Mouse (Mus musculus) hindbrain, embryonic 10.5 days (tissue): ENCODE measurements around the gene Fuk. TPM values are rescaled to one million over a fixed set of nuclear protein-coding genes. Genes with fewer than 3 reads are reported as not detected.

Experiments used
- DNase-seq: peaks from one replicate; pipeline ENCODE4 v3.0.0-alpha.2; 2017; ENCODE audit warnings: low spot score
- H3K27ac ChIP-seq: fragments of 300-500 bp; sonication (generic); 2 replicates; pipeline ENCODE4 v1.5.1; 2016; ENCODE audit warnings: mild to moderate bottlenecking, moderate library complexity
- H3K27me3 ChIP-seq: fragments of 300-500 bp; sonication (generic); 2 replicates; pipeline ENCODE4 v1.6.1; 2016; ENCODE audit warnings: mild to moderate bottlenecking; ENCODE audit not compliant: poor library complexity, insufficient read depth, severe bottlenecking
- H3K36me3 ChIP-seq: fragments of 300-500 bp; sonication (generic); 2 replicates; pipeline ENCODE4 v1.6.1; 2016; ENCODE audit warnings: mild to moderate bottlenecking, moderate library complexity
- H3K4me1 ChIP-seq: fragments of 300-500 bp; sonication (generic); replicated peaks from 2 replicates; pipeline ENCODE4 v1.6.1; 2016; ENCODE audit warnings: mild to moderate bottlenecking
- H3K4me3 ChIP-seq: fragments of 300-500 bp; sonication (generic); 2 replicates; pipeline ENCODE4 v1.5.1; 2016; ENCODE audit warnings: mild to moderate bottlenecking, moderate library complexity
- H3K9me3 ChIP-seq: fragments of 300-500 bp; sonication (generic); 2 replicates; pipeline ENCODE4 v1.6.1; 2016; ENCODE audit warnings: mild to moderate bottlenecking, moderate library complexity
- WGBS: fragments of 180-500 bp; shearing (Covaris S2); methylation state at CpG from one replicate; pipeline ENCODE4 v1.1.7; 2016; 5-methylcytosine and 5-hydroxymethylcytosine counted together
- polyA plus RNA-seq: library from polyadenylated mRNA; unstranded; fragments of >200 nt; fragmentation: Nextera tagmentation; extraction: Ambion mirVana; gene quantifications from 2 replicates; pipeline ENCODE4 v1.2.1, GENCODE M21; 2016

Fuk gene
- polyA plus RNA-seq, 1 experiment from 2014 or later, result 11.3 TPM

GRCm38 (mm10) chr8:110851186-110851585, 51.1 kb downstream of the Fuk start:
- Histone ChIP-seq H3K27me3 (no peaks in the 10 kb centered on the region), H3K9me3 (no peaks in the 10 kb centered on the region), H3K4me1 (peaks cover 11% of the 10 kb centered on the region), H3K27ac (no peak overlapping the region), H3K36me3 (peaks cover 67% of the 10 kb centered on the region), H3K4me3 (no peak overlapping the region)
- no peak for DNase-seq
- WGBS, result 95% methylated on average over 10 of the region's 10 CpGs

- Histone ChIP-seq H3K27ac (no peak overlapping the region), H3K4me1 (peaks cover 20% of the 10 kb centered on the region), H3K4me3 (peak overlapping the region; percentile 89), H3K27me3 (no peaks in the 10 kb centered on the region), H3K9me3 (no peaks in the 10 kb centered on the region), H3K36me3 (peaks cover 53% of the 10 kb centered on the region)
- 69% methylated on average over 14 of the region's 14 CpGs for WGBS
- DNase-seq, result no peak
Measured at GRCm38 (mm10) chr8:110847645-110848495, 54.4 kb downstream of the Fuk start.

- H3K27ac ChIP-seq, result peak overlapping the region; percentile 97
- DNase-seq, result no peak
Measured at GRCm38 (mm10) chr8:110847171-110847549, 55.1 kb downstream of the Fuk start.

GRCm38 (mm10) chr8:110846405-110847170, 55.7 kb downstream of the Fuk start, which contains the start of the genes Cog4 and Sf3b3:
Gene Cog4, plus strand, starts transcription at chr8:110846600.
Gene Sf3b3, minus strand, starts transcription at chr8:110846787.
- Histone ChIP-seq H3K4me3 (peak within 1 kb of the TSS; percentile 89), H3K36me3 (peaks cover 53% of the 10 kb centered on the region), H3K4me1 (peaks cover 20% of the 10 kb centered on the region), H3K27ac (peak within 1 kb of the TSS; percentile 97), H3K27me3 (no peaks in the 10 kb centered on the region), H3K9me3 (no peaks in the 10 kb centered on the region)
- WGBS, result under 1% methylated on average over 53 of the region's 53 CpGs
- DNase-seq, result peak; percentile 86

More at GRCm38 (mm10) chr8:110847171-110847549, 55.1 kb downstream of the Fuk start:
- Histone ChIP-seq H3K36me3 (peaks cover 53% of the 10 kb centered on the region), H3K9me3 (no peaks in the 10 kb centered on the region), H3K27me3 (no peaks in the 10 kb centered on the region), H3K4me3 (peak overlapping the region; percentile 89), H3K4me1 (peaks cover 20% of the 10 kb centered on the region)
- WGBS, result 1% methylated on average over 13 of the region's 13 CpGs

GRCm38 (mm10) chr8:110845821-110846404, 56.4 kb downstream of the Fuk start:
- H3K4me3 ChIP-seq, result peak overlapping the region; percentile 89
- DNase-seq, result peak; percentile 12
- H3K27ac ChIP-seq, result peak overlapping the region; percentile 97
- H3K9me3 ChIP-seq, result no peaks in the 10 kb centered on the region
- peaks cover 20% of the 10 kb centered on the region for H3K4me1 ChIP-seq
- no peaks in the 10 kb centered on the region for H3K27me3 ChIP-seq
- 14% methylated on average over 17 of the region's 17 CpGs for WGBS
- peaks cover 53% of the 10 kb centered on the region for H3K36me3 ChIP-seq

GRCm38 (mm10) chr8:110844941-110845340, 57.3 kb downstream of the Fuk start:
- 88% methylated on average over 3 of the region's 3 CpGs for WGBS
- Histone ChIP-seq H3K4me3 (peak overlapping the region; percentile 89), H3K36me3 (peaks cover 53% of the 10 kb centered on the region)

GRCm38 (mm10) chr8:110843207-110843606, 59.1 kb downstream of the Fuk start:
- peaks cover 66% of the 10 kb centered on the region for H3K36me3 ChIP-seq
- WGBS, result 89% methylated on average over 5 of the region's 5 CpGs

More at GRCm38 (mm10) chr8:110844941-110845340, 57.3 kb downstream of the Fuk start:
- H3K4me1 ChIP-seq, result peaks cover 20% of the 10 kb centered on the region
- H3K27me3 ChIP-seq, result no peaks in the 10 kb centered on the region
- H3K27ac ChIP-seq, result no peak overlapping the region
- no peak for DNase-seq
- no peaks in the 10 kb centered on the region for H3K9me3 ChIP-seq

GRCm38 (mm10) chr8:110842012-110842574, 60.2 kb downstream of the Fuk start:
- Histone ChIP-seq H3K4me3 (no peak overlapping the region), H3K4me1 (peaks cover 9% of the 10 kb centered on the region), H3K27ac (no peak overlapping the region), H3K27me3 (no peaks in the 10 kb centered on the region), H3K9me3 (no peaks in the 10 kb centered on the region), H3K36me3 (peaks cover 77% of the 10 kb centered on the region)
- 94% methylated on average over 3 of the region's 3 CpGs for WGBS
- DNase-seq, result no peak

More at GRCm38 (mm10) chr8:110843207-110843606, 59.1 kb downstream of the Fuk start:
- H3K27me3 ChIP-seq, result no peaks in the 10 kb centered on the region
- DNase-seq, result no peak
- H3K27ac ChIP-seq, result no peak overlapping the region
- H3K4me3 ChIP-seq, result no peak overlapping the region
- peaks cover 19% of the 10 kb centered on the region for H3K4me1 ChIP-seq
- H3K9me3 ChIP-seq, result no peaks in the 10 kb centered on the region

Other genes with a start within 250 kb of the Fuk start
- 6.4 and 6.9 TPM in 2 replicates for gene Mtss1l, start 181.0 kb downstream of the Fuk start, polyA plus RNA-seq
- gene Il34, start 96.6 kb downstream of the Fuk start, polyA plus RNA-seq, result 0.37 TPM in 1 of 2 replicates, not detected in the other
- gene Cog4, start 55.9 kb downstream of the Fuk start, polyA plus RNA-seq, result 70.0 and 75.6 TPM in 2 replicates
- 185 and 217 TPM in 2 replicates for gene Sf3b3, start 55.7 kb downstream of the Fuk start, polyA plus RNA-seq
- 27.0 and 27.1 TPM in 2 replicates for gene St3gal2, start 17.4 kb upstream of the Fuk start, polyA plus RNA-seq
- gene Ddx19a, start 95.3 kb upstream of the Fuk start, polyA plus RNA-seq, result 22.2 and 25.2 TPM in 2 replicates
- 8.0 and 10.7 TPM in 2 replicates for gene Ddx19b, start 129.3 kb upstream of the Fuk start, polyA plus RNA-seq
- 76.2 TPM in 2 replicates for gene Aars, start 130.7 kb upstream of the Fuk start, polyA plus RNA-seq
- gene Exosc6, start 153.9 kb upstream of the Fuk start, polyA plus RNA-seq, result 17.0 and 17.4 TPM in 2 replicates
- 1.3 and 1.5 TPM in 2 replicates for gene Clec18a, start 189.9 kb upstream of the Fuk start, polyA plus RNA-seq
- 10.4 and 10.8 TPM in 2 replicates for gene Pdpr, start 192.1 kb upstream of the Fuk start, polyA plus RNA-seq